Mouse (Mus musculus) liver, embryonic 14.5 days (tissue): ENCODE data around the gene Cfdp1. TPM values are rescaled to one million over a fixed set of nuclear protein-coding genes. Genes with fewer than 3 reads are reported as not detected.

Experiments
- ATAC-seq: fragments of 200-750 bp; cut with Nextera tagmentation; 2 replicates; pipeline ENCODE4 v1.8.0; 2017; ENCODE audit warnings: moderate number of reproducible peaks, mild to moderate bottlenecking, moderate library complexity; ENCODE audit not compliant: insufficient read depth
- DNase-seq, 3 experiments: peaks; one replicate each; pipeline ENCODE4 v3.0.0-alpha.2; 2012 to 2013; ENCODE audit warnings: low read depth in 3 of 3, low spot score in 3 of 3
- H3K27ac ChIP-seq: fragments of 300-500 bp; sonication (generic); 2 replicates; pipeline ENCODE4 v1.5.1; 2014; ENCODE audit warnings: moderate library complexity, mild to moderate bottlenecking, control low read depth, inconsistent platforms
- H3K27me3 ChIP-seq: fragments of 300-500 bp; sonication (generic); 2 replicates; pipeline ENCODE4 v1.6.1; 2014; ENCODE audit warnings: mild to moderate bottlenecking, low read length, moderate library complexity; ENCODE audit not compliant: control insufficient read depth, insufficient read depth
- H3K36me3 ChIP-seq: fragments of 300-500 bp; sonication (generic); replicated peaks from 2 replicates; pipeline ENCODE4 v1.6.1; 2014; ENCODE audit warnings: low read depth; ENCODE audit not compliant: control insufficient read depth, insufficient read depth
- H3K4me1 ChIP-seq, 2 experiments: fragments of 200-500 bp in 1 of 2; fragments of 300-500 bp in 1 of 2; sonication (generic) in 1 of 2; replicated peaks; 2 replicates each; pipeline ENCODE4 v1.6.1; 2012 to 2014; ENCODE audit warnings: antibody characterized with exemption in 1 of 2, inconsistent platforms in 1 of 2, low read length in 1 of 2; ENCODE audit not compliant: control insufficient read depth in 2 of 2, insufficient read depth in 2 of 2
- H3K4me2 ChIP-seq: fragments of 300-500 bp; sonication (generic); 2 replicates; pipeline ENCODE4 v1.6.1; 2014; ENCODE audit warnings: low read depth, mild to moderate bottlenecking, control low read depth, moderate library complexity
- H3K4me3 ChIP-seq, 2 experiments: fragments of 200-500 bp in 1 of 2; fragments of 300-500 bp in 1 of 2; sonication (generic) in 1 of 2; 2 replicates each; pipeline ENCODE4 v1.5.1; 2012 to 2014; ENCODE audit warnings: low read depth in 2 of 2, low read length in 2 of 2, mild to moderate bottlenecking in 2 of 2, control low read depth in 1 of 2, inconsistent platforms in 1 of 2, moderate library complexity in 1 of 2; ENCODE audit not compliant: insufficient read depth in 1 of 2
- H3K9ac ChIP-seq: fragments of 300-500 bp; sonication (generic); replicated peaks from 2 replicates; pipeline ENCODE4 v1.6.1; 2014; ENCODE audit warnings: mild to moderate bottlenecking, control low read depth, moderate library complexity
- H3K9me3 ChIP-seq: fragments of 300-500 bp; sonication (generic); 2 replicates; pipeline ENCODE4 v1.6.1; 2016; ENCODE audit warnings: low read length, mixed read lengths; ENCODE audit not compliant: control insufficient read depth
- CTCF ChIP-seq: IDR thresholded peaks from 2 replicates; pipeline ENCODE4 v1.5.1; 2016; ENCODE audit warnings: antibody characterized with exemption, low read depth, control low read depth
- EP300 ChIP-seq: IDR thresholded peaks from 2 replicates; pipeline ENCODE4 v1.6.1; 2016; ENCODE audit warnings: antibody characterized with exemption, low read depth
- WGBS: fragments of 180-500 bp; shearing (Covaris S2); extraction: QIAGEN DNeasy Blood & Tissue Kit; methylation state at CpG from one replicate; pipeline ENCODE4 v1.1.7; 2014; ENCODE audit not compliant: insufficient replicate concordance; 5-methylcytosine and 5-hydroxymethylcytosine counted together
- polyA plus RNA-seq, 2 experiments: library from polyadenylated mRNA; depleted of rRNA in 1 of 2; stranded (reverse) in 1 of 2; unstranded in 1 of 2; fragments of >200 nt; fragmentation: Nextera tagmentation in 1 of 2; extraction: Ambion mirVana in 1 of 2; gene quantifications; 2 replicates each; pipeline versions ENCODE4 v1.2.1 to v1.2.3; 2012 to 2014

The Cfdp1 gene
- polyA plus RNA-seq, 2 experiments, result 46.8 to 82.8 TPM

DNA sequence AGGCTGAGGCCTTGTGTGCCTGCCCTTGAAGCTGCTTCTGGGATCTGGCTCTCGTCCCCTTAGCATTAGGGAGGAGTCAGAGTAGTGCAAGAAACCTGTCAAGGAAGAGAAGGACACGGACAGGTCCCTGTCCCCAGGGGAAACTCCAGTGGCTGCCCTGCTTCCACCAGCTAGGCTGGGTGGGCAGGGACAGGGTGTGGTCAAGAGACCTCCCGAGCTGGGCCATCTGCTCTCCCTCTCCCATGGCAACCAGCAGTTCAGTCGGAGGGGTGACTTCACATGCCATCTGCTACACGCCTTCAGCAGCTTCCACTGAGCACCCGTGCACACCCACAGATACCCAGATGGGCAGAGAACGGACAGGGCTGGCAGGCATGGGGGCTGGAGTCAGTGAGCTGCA lies 117.8 kb downstream of the Cfdp1 start:
- no peak for ATAC-seq
- Histone ChIP-seq H3K4me2 (no peak overlapping the region), H3K36me3 (no peaks in the 10 kb centered on the region), H3K27me3 (peaks cover 26% of the 10 kb centered on the region), H3K4me3 (no peak overlapping the region), H3K27ac (no peak overlapping the region), H3K9ac (no peak overlapping the region), H3K4me1 (peaks cover 0 to 14% of the 10 kb centered on the region in 2 experiments; a peak in 2 of 4 replicates), H3K9me3 (no peaks in the 10 kb centered on the region)
- DNase-seq, result no peak
- WGBS, result 42% methylated on average over 7 of the region's 7 CpGs
- TF ChIP-seq CTCF (no peak), EP300 (no peak)

- TF ChIP-seq CTCF, result no peak
- TF ChIP-seq EP300, result no peak
- Histone ChIP-seq H3K4me3 (no peak overlapping the region), H3K9ac (no peak overlapping the region), H3K27me3 (peaks cover 31% of the 10 kb centered on the region), H3K9me3 (no peaks in the 10 kb centered on the region), H3K27ac (no peak overlapping the region), H3K4me1 (peaks cover 0 to 20% of the 10 kb centered on the region in 2 experiments; a peak in 2 of 4 replicates), H3K36me3 (no peaks in the 10 kb centered on the region), H3K4me2 (no peak overlapping the region)
- DNase-seq (no peak), ATAC-seq (no peak)
- 40% methylated on average over 4 of the region's 4 CpGs for WGBS
Observed at GRCm38 (mm10) chr8:111735791-111736190, 118.3 kb downstream of the Cfdp1 start.

DNA sequence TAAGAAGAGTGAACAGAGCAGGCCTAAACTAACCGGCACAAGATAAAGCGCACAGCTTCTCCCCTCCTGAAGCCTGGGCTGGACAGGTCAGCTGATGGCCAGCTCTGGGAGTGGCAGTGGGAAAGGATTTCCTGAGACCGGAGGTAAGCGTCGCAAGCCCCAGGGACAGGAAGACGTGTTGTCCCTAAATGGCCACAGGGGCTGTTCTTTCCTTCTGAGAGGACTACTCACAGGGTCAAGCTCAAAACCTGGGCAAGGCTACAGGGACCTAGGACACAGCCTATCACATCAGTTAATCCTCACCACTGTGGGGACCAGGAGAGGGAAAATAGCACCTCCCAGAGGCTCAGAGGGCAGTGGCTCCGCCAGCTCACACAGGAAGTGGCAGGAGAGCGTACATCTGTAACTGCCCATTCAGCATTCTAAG lies 118.7 kb downstream of the Cfdp1 start:
- H3K27ac ChIP-seq, result no peak overlapping the region
- TF ChIP-seq EP300, result no peak
- no peak for TF ChIP-seq CTCF

GRCm38 (mm10) chr8:111734244-111734960 lies 119.7 kb downstream of the Cfdp1 start:
- no peaks in the 10 kb centered on the region for H3K9me3 ChIP-seq
- TF ChIP-seq EP300 (no peak), CTCF (no peak)
- no peaks in the 10 kb centered on the region for H3K36me3 ChIP-seq
- no peak overlapping the region for H3K9ac ChIP-seq
- no peak for ATAC-seq
- WGBS, result 49% methylated on average over 6 of the region's 6 CpGs
- H3K27ac ChIP-seq, result no peak overlapping the region
- peaks cover 0 to 31% of the 10 kb centered on the region in 2 experiments; a peak in 2 of 4 replicates for H3K4me1 ChIP-seq
- peaks cover 39% of the 10 kb centered on the region for H3K27me3 ChIP-seq
- DNase-seq, result no peak
- no peak overlapping the region for H3K4me2 ChIP-seq
- H3K4me3 ChIP-seq, result no peak overlapping the region

More for the DNA sequence above, 118.7 kb downstream of the Cfdp1 start:
- WGBS, result 29% methylated on average over 8 of the region's 8 CpGs
- Histone ChIP-seq H3K4me3 (no peak overlapping the region), H3K9me3 (no peaks in the 10 kb centered on the region), H3K9ac (no peak overlapping the region), H3K4me2 (no peak overlapping the region), H3K36me3 (no peaks in the 10 kb centered on the region), H3K27me3 (peaks cover 35% of the 10 kb centered on the region), H3K4me1 (peaks cover 0 to 24% of the 10 kb centered on the region in 2 experiments; a peak in 2 of 4 replicates)
- DNase-seq (no peak), ATAC-seq (no peak)

GRCm38 (mm10) chr8:111733581-111734243 lies 120.4 kb downstream of the Cfdp1 start:
- DNase-seq (no peak), ATAC-seq (no peak)
- Histone ChIP-seq H3K27ac (no peak overlapping the region), H3K4me3 (no peak overlapping the region), H3K27me3 (peaks cover 39% of the 10 kb centered on the region), H3K36me3 (no peaks in the 10 kb centered on the region), H3K4me1 (peaks cover 0 to 34% of the 10 kb centered on the region in 2 experiments; a peak in 2 of 4 replicates), H3K9ac (no peak overlapping the region), H3K9me3 (no peaks in the 10 kb centered on the region), H3K4me2 (no peak overlapping the region)
- TF ChIP-seq CTCF (no peak), EP300 (no peak)
- WGBS, result 22% methylated on average over 5 of the region's 5 CpGs
